Mouse (Mus musculus): Measurements from ENCODE around the gene Lamc2. TPM values are rescaled to one million over a fixed set of nuclear protein-coding genes. Genes with fewer than 3 reads are reported as not detected.
A peak's percentile ranks its signal among the peaks of the same experiment; 100 is the strongest.

Lamc2 gene
- polyA plus RNA-seq, 1 experiment from 2014 or later: 12.7 TPM

DNA sequence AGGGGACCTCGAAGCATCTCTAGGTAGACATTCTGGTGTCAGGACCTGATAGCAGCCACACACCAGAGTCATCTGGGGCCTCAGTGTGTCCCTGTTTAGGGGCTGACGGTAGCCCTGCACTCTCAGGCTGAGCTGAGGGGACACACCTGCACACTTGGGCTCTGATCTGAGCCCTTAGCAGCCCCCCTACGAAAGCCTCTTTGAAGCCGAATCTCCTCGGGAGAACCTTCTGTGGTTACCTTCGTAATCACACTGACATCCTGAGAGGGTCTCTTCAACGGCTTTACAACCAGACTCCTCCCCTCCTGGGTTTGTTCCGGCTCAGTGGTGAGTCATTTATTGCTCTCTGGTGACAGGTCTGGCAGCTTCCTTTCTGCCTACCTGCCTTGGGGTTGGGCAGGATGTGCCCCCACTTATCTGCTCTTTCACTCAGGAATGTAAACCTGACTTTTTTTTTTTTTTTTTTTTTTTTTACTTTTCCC is 45.5 kb downstream of the Lamc2 start:
- H3K27me3 ChIP-seq: no peaks in the 10 kb centered on the region
- H3K4me1 ChIP-seq: peaks cover 17% of the 10 kb centered on the region
- ATAC-seq (ENCODE audit: insufficient number of reproducible peaks, insufficient read depth, low FRiP score, low TSS enrichment, low read depth): peak; percentile 56; the same call in 1 of the 2 replicates
- WGBS: 35% methylated on average over 8 of the region's 8 CpGs
- no peak overlapping the region for H3K4me2 ChIP-seq
- peak overlapping the region; percentile 58 for H3K27ac ChIP-seq
- no peaks in the 10 kb centered on the region for H3K36me3 ChIP-seq
- no peaks in the 10 kb centered on the region for H3K9me3 ChIP-seq
- no peak overlapping the region for H3K4me3 ChIP-seq
- no peak overlapping the region for H3K9ac ChIP-seq

DNA sequence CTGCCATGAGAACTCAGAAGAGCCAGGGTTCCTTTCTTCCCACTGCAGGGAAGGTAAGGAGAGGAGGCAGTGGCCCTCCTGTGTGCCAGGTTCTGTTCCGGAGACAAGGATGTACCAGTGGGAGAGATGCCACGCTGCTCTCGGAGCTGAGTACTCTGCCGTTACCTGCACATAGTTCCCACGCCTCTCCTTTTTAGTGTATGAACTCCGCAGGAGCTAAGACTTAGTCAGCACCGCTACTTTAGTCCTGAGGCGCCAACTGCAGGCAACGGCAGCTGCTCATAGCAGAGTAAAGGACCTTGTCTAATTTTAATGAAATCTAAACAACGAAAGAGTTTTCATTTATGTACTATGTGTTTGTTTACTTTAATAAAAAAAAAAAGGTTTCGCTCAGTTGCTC is 46.0 kb downstream of the Lamc2 start:
- Histone ChIP-seq H3K9ac (no peak overlapping the region), H3K9me3 (no peaks in the 10 kb centered on the region), H3K27me3 (no peaks in the 10 kb centered on the region), H3K4me2 (no peak overlapping the region), H3K4me3 (no peak overlapping the region), H3K4me1 (peaks cover 17% of the 10 kb centered on the region), H3K27ac (peak overlapping the region; percentile 58), H3K36me3 (no peaks in the 10 kb centered on the region)
- 68% methylated on average over 11 of the region's 11 CpGs for WGBS
- ATAC-seq (ENCODE audit: insufficient number of reproducible peaks, insufficient read depth, low FRiP score, low TSS enrichment, low read depth): no peak

DNA sequence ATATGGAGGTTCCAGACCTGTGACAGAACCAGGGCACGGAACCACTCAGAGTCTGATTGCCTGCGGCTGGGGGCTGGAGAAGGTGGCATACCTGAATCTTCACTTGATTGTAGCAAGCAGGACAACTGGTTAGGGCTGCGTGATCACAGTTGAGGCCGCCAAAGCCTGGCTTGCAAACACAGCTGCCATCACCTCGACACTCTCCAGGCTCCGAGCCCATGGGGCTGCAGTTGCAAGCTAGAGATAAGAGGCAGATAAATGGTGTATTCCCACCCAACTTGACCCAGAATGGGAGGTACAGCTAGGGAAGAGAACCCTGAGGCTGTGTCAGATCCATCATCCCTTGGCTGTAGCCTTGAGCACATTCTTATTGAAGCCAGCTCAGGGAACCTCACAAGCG is 46.6 kb downstream of the Lamc2 start:
- no peaks in the 10 kb centered on the region for H3K27me3 ChIP-seq
- WGBS: 77% methylated on average over 7 of the region's 7 CpGs
- H3K4me1 ChIP-seq: peaks cover 17% of the 10 kb centered on the region
- no peak overlapping the region for H3K27ac ChIP-seq
- H3K9ac ChIP-seq: no peak overlapping the region
- no peak overlapping the region for H3K4me2 ChIP-seq
- no peaks in the 10 kb centered on the region for H3K9me3 ChIP-seq
- H3K36me3 ChIP-seq: no peaks in the 10 kb centered on the region
- ATAC-seq (ENCODE audit: insufficient number of reproducible peaks, insufficient read depth, low FRiP score, low TSS enrichment, low read depth): no peak
- H3K4me3 ChIP-seq: no peak overlapping the region

DNA sequence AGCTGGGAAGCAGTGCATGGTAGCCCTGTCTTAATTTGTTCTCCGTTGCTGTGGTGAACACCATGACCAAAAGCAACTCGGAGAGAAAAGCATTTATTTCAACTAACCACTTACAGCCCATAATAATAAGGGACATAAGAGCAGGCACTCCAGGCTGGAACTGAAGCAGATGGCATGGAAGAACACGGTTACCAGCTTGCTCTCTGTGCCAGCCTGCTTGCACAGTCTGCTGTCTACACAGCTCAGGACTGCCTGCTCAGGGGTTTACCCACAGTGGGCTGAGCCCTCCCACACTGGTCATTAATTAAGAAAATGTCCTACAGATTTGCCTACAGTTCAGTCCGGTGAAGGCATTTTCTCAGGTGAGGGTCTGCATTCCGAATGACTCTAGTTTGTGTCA is 47.8 kb downstream of the Lamc2 start:
- Histone ChIP-seq H3K27ac (no peak overlapping the region), H3K4me2 (no peak overlapping the region), H3K4me3 (no peak overlapping the region), H3K27me3 (no peaks in the 10 kb centered on the region), H3K4me1 (peaks cover 23% of the 10 kb centered on the region), H3K36me3 (no peaks in the 10 kb centered on the region), H3K9ac (no peak overlapping the region), H3K9me3 (no peaks in the 10 kb centered on the region)
- 57% methylated on average over 5 of the region's 5 CpGs for WGBS
- no peak for ATAC-seq (ENCODE audit: insufficient number of reproducible peaks, insufficient read depth, low FRiP score, low TSS enrichment, low read depth)

DNA sequence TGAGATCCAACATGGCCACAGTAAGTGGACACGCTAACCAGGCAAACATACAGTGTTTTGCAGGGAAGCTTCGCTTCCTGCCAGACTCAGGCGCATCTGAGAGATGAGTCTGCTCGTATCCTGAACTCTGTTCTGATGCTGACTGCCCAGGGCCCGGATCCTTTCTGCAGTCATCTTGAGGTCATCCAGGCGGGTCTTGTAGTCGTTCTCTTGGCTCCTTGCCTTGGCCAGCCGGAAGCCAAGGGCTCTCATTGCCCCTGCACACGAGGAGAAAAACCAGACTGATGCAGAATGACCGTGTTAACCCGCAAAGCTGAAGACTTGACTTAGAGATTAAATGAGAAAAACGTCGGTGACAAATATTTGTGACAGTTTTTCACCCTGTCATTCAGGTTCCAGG is 49.6 kb downstream of the Lamc2 start:
- Histone ChIP-seq H3K4me1 (peaks cover 23% of the 10 kb centered on the region), H3K4me2 (no peak overlapping the region), H3K27ac (no peak overlapping the region), H3K36me3 (no peaks in the 10 kb centered on the region), H3K9me3 (no peaks in the 10 kb centered on the region), H3K9ac (no peak overlapping the region), H3K4me3 (no peak overlapping the region), H3K27me3 (no peaks in the 10 kb centered on the region)
- WGBS: 87% methylated on average over 13 of the region's 13 CpGs
- no peak for ATAC-seq (ENCODE audit: insufficient number of reproducible peaks, insufficient read depth, low FRiP score, low TSS enrichment, low read depth)

DNA sequence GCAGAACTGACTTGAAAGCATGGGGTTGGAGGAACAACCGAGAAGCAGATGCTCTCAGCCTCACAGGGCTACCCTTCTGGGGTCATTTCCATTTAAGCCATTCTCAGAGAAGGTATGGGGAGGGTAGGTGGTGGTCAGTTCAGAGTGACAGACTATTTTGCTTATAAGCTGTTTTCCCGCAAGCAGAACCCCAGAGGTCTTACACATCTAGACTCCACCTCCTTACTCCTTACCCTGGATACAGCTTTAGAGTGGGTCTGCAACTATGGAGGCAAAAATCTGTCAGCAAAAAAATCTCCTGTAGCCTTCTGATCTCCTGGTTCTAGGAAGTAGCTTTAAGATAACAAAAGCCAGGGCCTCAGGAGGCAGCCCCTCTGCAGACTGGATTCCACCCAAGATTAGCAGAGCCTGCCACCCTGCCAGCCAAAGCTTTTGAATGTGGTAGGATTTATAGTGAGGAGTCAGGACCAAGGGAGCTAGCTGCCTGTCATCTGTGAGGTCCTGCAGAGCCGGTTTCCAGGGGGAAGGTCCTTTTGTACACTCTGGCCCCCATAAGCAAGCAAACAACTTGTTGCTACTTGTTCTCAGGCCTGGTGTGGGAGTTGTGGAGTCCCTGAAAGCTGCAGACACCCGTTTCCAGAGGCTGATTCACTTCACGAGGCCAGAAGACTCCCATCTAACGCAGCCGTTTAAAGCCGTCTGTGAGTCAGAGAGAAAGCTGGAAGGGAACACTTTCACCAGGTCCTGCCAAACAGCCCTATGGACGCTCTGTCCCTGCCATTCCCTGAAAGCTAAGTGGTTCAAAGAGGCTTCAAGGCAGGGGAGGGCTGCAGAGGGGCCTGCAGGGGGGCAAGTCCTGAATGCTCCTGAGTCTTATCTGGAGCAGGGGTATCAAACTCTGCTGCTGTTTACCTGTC is 52.1 kb downstream of the Lamc2 start:
- H3K9ac ChIP-seq: peak overlapping the region; percentile 17; the same call in 1 of the 2 replicates
- ATAC-seq (ENCODE audit: insufficient number of reproducible peaks, insufficient read depth, low FRiP score, low TSS enrichment, low read depth): peak; percentile 62; the same call in 1 of the 2 replicates
- H3K27me3 ChIP-seq: no peaks in the 10 kb centered on the region
- peaks cover 12% of the 10 kb centered on the region for H3K4me1 ChIP-seq
- no peaks in the 10 kb centered on the region for H3K36me3 ChIP-seq
- WGBS: 26% methylated on average over 9 of the region's 9 CpGs
- H3K27ac ChIP-seq: peak overlapping the region; percentile 75
- H3K4me2 ChIP-seq: peak overlapping the region; percentile 7; the same call in 1 of the 2 replicates
- H3K9me3 ChIP-seq: no peaks in the 10 kb centered on the region
- no peak overlapping the region for H3K4me3 ChIP-seq

DNA sequence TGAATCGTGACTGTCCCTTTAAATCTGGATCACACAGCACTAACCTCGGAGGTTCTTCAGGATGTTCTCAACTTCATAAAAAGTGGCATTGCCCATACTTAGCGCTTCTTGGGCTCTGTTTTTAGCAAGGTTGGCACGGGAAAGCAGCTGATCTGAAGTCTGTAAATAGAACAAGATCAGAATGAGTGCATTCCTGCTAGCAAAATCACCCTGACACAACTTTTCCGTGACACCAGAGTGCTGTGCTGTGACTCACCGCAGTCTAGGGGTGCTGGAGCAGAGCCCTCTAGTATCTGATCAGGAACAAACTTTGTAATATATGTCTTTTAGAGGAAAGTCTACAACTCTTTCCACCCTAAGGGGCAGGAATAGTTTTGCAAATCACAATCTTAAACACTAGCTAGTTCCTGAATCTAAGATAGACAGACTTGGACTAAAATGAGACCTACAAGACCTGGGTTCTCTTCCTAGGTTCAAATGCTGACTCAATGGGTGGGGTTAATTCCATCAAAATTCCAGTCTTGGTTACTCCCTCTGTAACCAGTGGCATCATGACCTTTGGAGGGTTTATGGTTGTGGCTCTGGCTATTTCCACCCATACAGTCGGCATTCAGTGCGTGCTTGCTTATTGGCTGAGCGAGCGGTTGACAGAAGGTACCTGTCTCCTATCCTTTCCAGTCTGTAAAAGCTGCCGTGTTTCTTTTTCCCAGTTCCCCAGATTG is 56.1 kb downstream of the Lamc2 start:
- no peak overlapping the region for H3K4me3 ChIP-seq
- no peaks in the 10 kb centered on the region for H3K27me3 ChIP-seq
- no peaks in the 10 kb centered on the region for H3K36me3 ChIP-seq
- H3K4me1 ChIP-seq: peaks cover 17% of the 10 kb centered on the region
- no peak overlapping the region for H3K4me2 ChIP-seq
- no peaks in the 10 kb centered on the region for H3K9me3 ChIP-seq
- 82% methylated on average over 11 of the region's 11 CpGs for WGBS
- H3K9ac ChIP-seq: no peak overlapping the region
- H3K27ac ChIP-seq: no peak overlapping the region
- no peak for ATAC-seq (ENCODE audit: insufficient number of reproducible peaks, insufficient read depth, low FRiP score, low TSS enrichment, low read depth)

DNA sequence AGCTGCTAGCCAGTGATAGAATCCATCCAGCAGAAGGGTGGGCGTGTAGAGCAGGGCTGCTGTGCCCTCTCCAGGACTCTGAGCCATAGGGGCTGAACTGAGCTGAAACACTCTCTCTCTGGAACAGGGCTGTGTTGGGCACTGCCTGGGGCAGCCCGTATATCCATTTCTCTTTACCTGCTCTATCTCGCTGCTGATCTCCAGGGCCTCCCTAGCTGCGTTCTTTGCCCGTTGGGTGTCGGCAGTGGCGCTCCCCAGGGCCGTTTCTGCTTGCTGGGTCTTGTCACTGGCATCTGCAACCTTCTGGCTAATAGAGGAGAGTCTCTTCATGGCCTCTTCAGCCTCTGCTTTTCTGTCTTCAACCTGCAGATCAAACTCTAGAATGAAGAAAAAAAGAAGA is 57.5 kb downstream of the Lamc2 start:
- Histone ChIP-seq H3K9ac (no peak overlapping the region), H3K4me2 (no peak overlapping the region)
- ATAC-seq (ENCODE audit: insufficient number of reproducible peaks, insufficient read depth, low FRiP score, low TSS enrichment, low read depth): no peak

DNA sequence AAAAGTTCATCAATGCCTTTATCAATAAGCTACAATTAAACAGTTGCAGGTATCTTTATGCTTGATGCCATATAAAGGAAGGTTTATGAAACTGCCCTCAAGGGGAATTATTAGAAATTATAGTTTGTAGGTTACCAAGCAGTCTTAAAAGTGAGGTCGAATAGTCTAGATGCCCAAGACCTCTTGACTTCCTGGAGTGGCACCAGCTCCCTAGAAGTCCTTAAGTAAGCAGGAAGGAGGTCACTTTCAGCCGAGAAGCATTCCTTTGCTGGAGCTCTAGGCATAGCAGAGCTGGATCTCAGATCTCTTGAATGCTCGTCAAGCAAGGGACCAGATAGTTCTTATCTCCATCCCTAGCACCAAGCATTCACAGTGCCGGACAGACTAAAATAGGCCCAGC is 58.6 kb downstream of the Lamc2 start:
- 72% methylated on average over 4 of the region's 4 CpGs for WGBS
- Histone ChIP-seq H3K4me2 (no peak overlapping the region), H3K9ac (no peak overlapping the region), H3K4me3 (no peak overlapping the region), H3K36me3 (no peaks in the 10 kb centered on the region), H3K27me3 (no peaks in the 10 kb centered on the region), H3K4me1 (peaks cover 11% of the 10 kb centered on the region; the same call in 1 of the 2 replicates), H3K9me3 (no peaks in the 10 kb centered on the region), H3K27ac (no peak overlapping the region)
- ATAC-seq (ENCODE audit: insufficient number of reproducible peaks, insufficient read depth, low FRiP score, low TSS enrichment, low read depth): no peak

More for the DNA sequence above, 57.5 kb downstream of the Lamc2 start:
- Histone ChIP-seq H3K36me3 (no peaks in the 10 kb centered on the region), H3K4me3 (no peak overlapping the region), H3K27me3 (no peaks in the 10 kb centered on the region), H3K27ac (no peak overlapping the region), H3K4me1 (peaks cover 11% of the 10 kb centered on the region; the same call in 1 of the 2 replicates), H3K9me3 (no peaks in the 10 kb centered on the region)
- WGBS: 61% methylated on average over 8 of the region's 8 CpGs

DNA sequence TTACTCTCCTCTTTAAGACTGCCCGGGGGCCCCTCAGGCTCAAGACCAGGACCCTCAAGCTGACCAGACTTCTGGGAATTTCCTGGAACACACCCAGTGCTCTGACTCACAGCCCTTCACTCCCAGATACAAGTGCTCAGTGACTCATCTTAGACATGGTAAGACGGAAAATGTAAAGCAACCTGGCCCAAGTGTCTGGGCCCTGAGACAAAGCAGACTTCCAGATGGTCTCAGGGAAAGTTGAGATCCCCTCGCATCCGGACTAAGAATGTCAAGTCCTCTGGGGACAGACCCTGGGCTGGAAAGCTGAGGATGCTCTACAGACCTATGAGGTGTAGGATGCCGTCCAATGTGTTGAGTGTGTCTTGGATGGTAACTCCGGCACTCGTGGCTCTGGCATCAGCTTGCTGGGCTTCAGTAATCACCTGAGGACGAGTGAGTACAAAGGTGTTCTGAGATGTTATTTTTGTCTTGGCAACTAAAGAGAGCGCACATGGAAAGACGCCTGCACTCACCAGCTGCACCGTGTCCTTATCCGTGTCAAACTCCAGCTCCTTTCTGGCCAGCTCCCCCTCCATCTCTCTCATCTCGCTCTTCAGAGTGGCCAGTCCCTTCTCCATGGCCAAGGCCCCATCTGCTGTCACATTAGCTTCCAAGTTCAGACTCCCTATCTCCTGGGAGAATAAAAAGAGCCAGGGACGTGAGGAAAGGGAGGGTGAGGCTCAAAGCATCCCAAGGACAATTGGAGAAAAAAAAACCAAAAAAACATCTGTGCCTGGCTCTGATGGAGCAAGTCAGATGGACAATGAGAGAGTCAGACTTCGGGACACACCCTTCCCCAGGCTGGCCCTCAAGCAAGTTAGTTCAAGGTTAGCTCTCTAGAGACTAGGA is 59.5 kb downstream of the Lamc2 start:
- H3K27me3 ChIP-seq: no peaks in the 10 kb centered on the region
- 77% methylated on average over 15 of the region's 15 CpGs for WGBS
- H3K4me3 ChIP-seq: no peak overlapping the region
- H3K36me3 ChIP-seq: no peaks in the 10 kb centered on the region
- no peak for ATAC-seq (ENCODE audit: insufficient number of reproducible peaks, insufficient read depth, low FRiP score, low TSS enrichment, low read depth)
- H3K9ac ChIP-seq: no peak overlapping the region
- peaks cover 11% of the 10 kb centered on the region; the same call in 1 of the 2 replicates for H3K4me1 ChIP-seq
- H3K9me3 ChIP-seq: no peaks in the 10 kb centered on the region
- no peak overlapping the region for H3K4me2 ChIP-seq
- peak overlapping the region; percentile 44 for H3K27ac ChIP-seq

Data from embryonic facial prominence, embryonic 13.5 days (tissue).